Mouse (Mus musculus) midbrain, embryonic 16.5 days (tissue): ENCODE data around the gene Ckb. TPM values are rescaled to one million over a fixed set of nuclear protein-coding genes. Genes with fewer than 3 reads are reported as not detected.

Source experiments
- ATAC-seq: fragments of 200-750 bp; cut with Nextera tagmentation; 2 replicates; pipeline ENCODE4 v1.8.0; 2017; ENCODE audit warnings: moderate TSS enrichment
- H3K27ac ChIP-seq: fragments of 300-500 bp; sonication (generic); 2 replicates; pipeline ENCODE4 v1.5.1; 2014; ENCODE audit warnings: mild to moderate bottlenecking, low read length, mixed read lengths
- H3K27me3 ChIP-seq: fragments of 300-500 bp; sonication (generic); 2 replicates; pipeline ENCODE4 v1.6.1; 2014; ENCODE audit warnings: low read depth, low read length, mixed read lengths; ENCODE audit not compliant: control insufficient read depth, insufficient read depth
- H3K36me3 ChIP-seq: fragments of 300-500 bp; sonication (generic); 2 replicates; pipeline ENCODE4 v1.6.1; 2014; ENCODE audit warnings: mild to moderate bottlenecking, low read length, moderate library complexity, mixed read lengths; ENCODE audit not compliant: control insufficient read depth, insufficient read depth
- H3K4me1 ChIP-seq: fragments of 300-500 bp; sonication (generic); 2 replicates; pipeline ENCODE4 v1.6.1; 2014; ENCODE audit warnings: mild to moderate bottlenecking, low read length, mixed read lengths; ENCODE audit not compliant: control insufficient read depth, insufficient read depth
- H3K4me2 ChIP-seq: fragments of 300-500 bp; sonication (generic); 2 replicates; pipeline ENCODE4 v1.6.1; 2014; ENCODE audit warnings: mild to moderate bottlenecking, low read length, mixed read lengths
- H3K4me3 ChIP-seq: fragments of 300-500 bp; sonication (generic); 2 replicates; pipeline ENCODE4 v1.5.1; 2014; ENCODE audit warnings: low read depth, mild to moderate bottlenecking, low read length, moderate library complexity, mixed read lengths
- H3K9ac ChIP-seq: fragments of 300-500 bp; sonication (generic); 2 replicates; pipeline ENCODE4 v1.6.1; 2014; ENCODE audit warnings: low read depth, low read length, mixed read lengths
- H3K9me3 ChIP-seq: fragments of 300-500 bp; sonication (generic); replicated peaks from 2 replicates; pipeline ENCODE4 v1.6.1; 2014; ENCODE audit warnings: mild to moderate bottlenecking, low read length, mixed read lengths; ENCODE audit not compliant: control insufficient read depth, poor library complexity, severe bottlenecking
- WGBS: fragments of 180-500 bp; shearing (Covaris S2); extraction: QIAGEN DNeasy Blood & Tissue Kit; methylation state at CpG from one replicate; pipeline ENCODE4 v1.1.7; 2014; 5-methylcytosine and 5-hydroxymethylcytosine counted together
- polyA plus RNA-seq: library from polyadenylated mRNA; unstranded; fragments of >200 nt; fragmentation: Nextera tagmentation; extraction: Ambion mirVana; gene quantifications from 2 replicates; pipeline ENCODE4 v1.2.1, GENCODE M21; 2015

The Ckb gene
- polyA plus RNA-seq, 1 experiment from 2014 or later, result 1,482 TPM

DNA sequence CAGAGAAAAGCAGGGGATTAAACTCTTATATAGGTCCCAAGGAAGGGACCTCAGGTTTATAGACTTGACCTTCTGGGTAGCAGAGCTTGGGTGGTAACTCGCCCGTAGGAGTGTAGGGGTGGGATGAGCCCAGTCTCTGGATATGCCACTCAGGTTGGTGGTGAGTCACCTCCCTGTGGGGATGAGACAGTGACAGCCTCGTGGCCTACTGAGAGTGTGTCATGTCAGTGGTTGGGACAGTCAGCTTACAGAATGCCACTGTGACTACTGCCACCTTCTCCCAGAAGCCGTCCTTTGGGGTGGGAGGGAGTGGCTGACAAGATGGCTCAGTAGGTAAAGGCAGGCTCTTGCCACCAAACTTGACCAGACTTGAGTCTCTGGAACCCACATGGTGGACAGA is 14.3 kb upstream of the Ckb start:
- Histone ChIP-seq H3K9me3 (no peaks in the 10 kb centered on the region), H3K36me3 (no peaks in the 10 kb centered on the region), H3K27ac (peak overlapping the region; percentile 82), H3K4me1 (peaks cover 13% of the 10 kb centered on the region), H3K9ac (no peak overlapping the region), H3K4me3 (no peak overlapping the region), H3K4me2 (no peak overlapping the region), H3K27me3 (no peaks in the 10 kb centered on the region)
- 91% methylated on average over 4 of the region's 4 CpGs for WGBS
- no peak for ATAC-seq

DNA sequence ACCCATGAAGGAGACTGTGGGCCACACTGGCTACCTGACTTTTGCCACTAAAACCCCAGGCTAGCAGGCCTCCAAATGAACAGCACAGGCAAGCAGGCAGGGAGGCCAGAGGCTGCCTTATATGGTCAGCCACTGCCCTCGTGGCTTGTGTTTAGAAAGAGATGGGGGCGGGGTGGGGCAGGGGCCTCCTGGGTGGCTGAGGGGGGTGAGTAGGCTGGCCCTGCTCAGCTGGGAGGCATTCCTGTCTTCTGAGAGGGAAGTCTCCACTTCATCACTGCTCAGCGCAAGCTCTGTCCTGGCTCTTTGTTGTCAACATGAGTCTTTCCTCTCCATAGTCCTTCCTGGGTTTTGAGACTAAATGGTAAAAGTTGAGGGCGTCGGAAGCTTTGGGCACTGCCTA is 10.7 kb upstream of the Ckb start:
- H3K9ac ChIP-seq, result no peak overlapping the region
- ATAC-seq, result no peak
- 67% methylated on average over 5 of the region's 5 CpGs for WGBS
- no peak overlapping the region for H3K27ac ChIP-seq
- H3K4me1 ChIP-seq, result peaks cover 18% of the 10 kb centered on the region
- no peaks in the 10 kb centered on the region for H3K27me3 ChIP-seq
- no peaks in the 10 kb centered on the region for H3K9me3 ChIP-seq
- no peak overlapping the region for H3K4me3 ChIP-seq
- H3K4me2 ChIP-seq, result no peak overlapping the region
- H3K36me3 ChIP-seq, result no peaks in the 10 kb centered on the region

DNA sequence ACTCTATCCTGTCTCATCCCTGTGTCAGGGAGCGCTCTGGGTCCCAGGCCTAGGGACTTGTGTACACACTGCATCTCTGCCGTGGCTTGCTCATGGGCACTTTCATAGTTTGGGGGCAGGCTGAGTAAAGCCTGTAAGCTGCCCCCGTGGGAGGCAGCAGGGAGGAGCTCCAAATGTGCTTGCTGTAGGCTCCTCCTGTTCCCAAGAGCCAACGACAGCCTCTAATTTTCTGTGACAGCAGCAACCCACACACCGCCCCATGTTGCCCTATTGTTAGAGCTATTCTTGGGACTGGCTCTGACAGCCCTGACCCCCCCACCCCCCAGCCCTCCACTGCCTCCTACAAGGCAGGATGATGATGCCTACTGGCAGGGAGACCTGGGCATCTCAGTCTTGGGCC is 9.9 kb upstream of the Ckb start:
- Histone ChIP-seq H3K4me1 (peaks cover 15% of the 10 kb centered on the region), H3K27ac (no peak overlapping the region), H3K36me3 (no peaks in the 10 kb centered on the region), H3K9me3 (no peaks in the 10 kb centered on the region), H3K9ac (no peak overlapping the region), H3K4me3 (no peak overlapping the region), H3K4me2 (no peak overlapping the region), H3K27me3 (no peaks in the 10 kb centered on the region)
- 81% methylated on average over 5 of the region's 5 CpGs for WGBS
- ATAC-seq, result no peak

GRCm38 (mm10) chr12:111681305-111681704 is 9.2 kb upstream of the Ckb start:
- Histone ChIP-seq H3K27ac (no peak overlapping the region), H3K9me3 (no peaks in the 10 kb centered on the region), H3K4me2 (no peak overlapping the region), H3K4me3 (no peak overlapping the region), H3K27me3 (no peaks in the 10 kb centered on the region), H3K9ac (no peak overlapping the region), H3K36me3 (no peaks in the 10 kb centered on the region), H3K4me1 (peaks cover 14% of the 10 kb centered on the region)
- WGBS, result 93% methylated on average over 8 of the region's 8 CpGs
- no peak for ATAC-seq

GRCm38 (mm10) chr12:111680661-111681060 is 8.5 kb upstream of the Ckb start:
- H3K27me3 ChIP-seq, result no peaks in the 10 kb centered on the region
- peaks cover 14% of the 10 kb centered on the region for H3K4me1 ChIP-seq
- no peaks in the 10 kb centered on the region for H3K9me3 ChIP-seq
- no peak overlapping the region for H3K4me3 ChIP-seq
- no peak for ATAC-seq
- no peaks in the 10 kb centered on the region for H3K36me3 ChIP-seq
- H3K9ac ChIP-seq, result no peak overlapping the region
- H3K4me2 ChIP-seq, result no peak overlapping the region
- no peak overlapping the region for H3K27ac ChIP-seq
- WGBS, result 96% methylated on average over 13 of the region's 13 CpGs

GRCm38 (mm10) chr12:111678997-111679396 is 6.9 kb upstream of the Ckb start:
- Histone ChIP-seq H3K4me2 (peak overlapping the region; percentile 93), H3K27ac (no peak overlapping the region), H3K4me1 (peaks cover 14% of the 10 kb centered on the region), H3K4me3 (peak overlapping the region; percentile 64), H3K36me3 (no peaks in the 10 kb centered on the region), H3K27me3 (no peaks in the 10 kb centered on the region), H3K9ac (no peak overlapping the region), H3K9me3 (no peaks in the 10 kb centered on the region)
- no peak for ATAC-seq
- 57% methylated on average over 7 of the region's 7 CpGs for WGBS

DNA sequence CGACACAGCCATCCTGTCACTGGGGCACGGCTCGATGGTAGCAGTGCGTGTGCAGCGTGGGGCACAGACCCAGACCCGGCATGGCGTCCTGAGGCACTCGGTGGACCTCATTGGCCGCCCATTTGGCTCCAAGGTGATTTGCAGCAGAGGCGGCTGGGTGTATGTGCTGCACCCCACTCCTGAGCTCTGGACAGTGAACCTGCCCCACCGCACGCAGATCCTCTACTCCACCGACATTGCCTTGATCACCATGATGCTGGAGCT is 6.5 kb upstream of the Ckb start:
- H3K4me2 ChIP-seq, result peak overlapping the region; percentile 93
- 8% methylated on average over 13 of the region's 13 CpGs for WGBS
- no peak for ATAC-seq

GRCm38 (mm10) chr12:111677882-111678669 is 5.9 kb upstream of the Ckb start, which contains the start of gene Trmt61a:
Gene Trmt61a (plus strand): TSS chr12:111678105.
- H3K9me3 ChIP-seq, result no peaks in the 10 kb centered on the region
- peak; percentile 91 for ATAC-seq
- H3K27me3 ChIP-seq, result no peaks in the 10 kb centered on the region
- peaks cover 14% of the 10 kb centered on the region for H3K4me1 ChIP-seq
- under 1% methylated on average over 51 of the region's 51 CpGs for WGBS
- peak within 1 kb of the TSS; percentile 64 for H3K4me3 ChIP-seq
- H3K27ac ChIP-seq, result peak within 1 kb of the TSS; percentile 85
- H3K36me3 ChIP-seq, result no peaks in the 10 kb centered on the region
- H3K9ac ChIP-seq, result peak within 1 kb of the TSS; percentile 73
- peak within 1 kb of the TSS; percentile 93 for H3K4me2 ChIP-seq

More for the DNA sequence above, 6.5 kb upstream of the Ckb start:
- Histone ChIP-seq H3K4me3 (peak overlapping the region; percentile 64), H3K27ac (no peak overlapping the region), H3K4me1 (peaks cover 14% of the 10 kb centered on the region), H3K27me3 (no peaks in the 10 kb centered on the region), H3K9ac (peak overlapping the region; percentile 73), H3K36me3 (no peaks in the 10 kb centered on the region), H3K9me3 (no peaks in the 10 kb centered on the region)

- peak overlapping the region; percentile 85 for H3K27ac ChIP-seq
- H3K4me1 ChIP-seq, result peaks cover 21% of the 10 kb centered on the region
- no peaks in the 10 kb centered on the region for H3K36me3 ChIP-seq
- H3K9me3 ChIP-seq, result no peaks in the 10 kb centered on the region
- peak overlapping the region; percentile 64 for H3K4me3 ChIP-seq
- no peaks in the 10 kb centered on the region for H3K27me3 ChIP-seq
- 7% methylated on average over 5 of the region's 5 CpGs for WGBS
- ATAC-seq, result peak; percentile 9; the same call in 1 of the 2 replicates
- peak overlapping the region; percentile 73 for H3K9ac ChIP-seq
- peak overlapping the region; percentile 93 for H3K4me2 ChIP-seq
Observed at GRCm38 (mm10) chr12:111677421-111677820, 5.3 kb upstream of the Ckb start.
